Mouse (Mus musculus): ENCODE data around the gene Olfr1532-ps1. TPM values are rescaled to one million over a fixed set of nuclear protein-coding genes. Genes with fewer than 3 reads are reported as not detected.
"Not testable (repeated sequence)": the region's sequence is repeated elsewhere in the genome, so short reads cannot be mapped to it uniquely, and the experiment has no call there.

The Olfr1532-ps1 gene
- not detected in 2 replicates for polyA plus RNA-seq (2015; fragmentation: Nextera tagmentation; extraction: Ambion mirVana)

- ATAC-seq, result no peak
- H3K27ac ChIP-seq, result no peak within 1 kb of the TSS
- no peaks in the 10 kb centered on the region for H3K9me3 ChIP-seq
- H3K27me3 ChIP-seq (replicated peaks), result no peaks in the 10 kb centered on the region
- H3K4me2 ChIP-seq (replicated peaks), result no peak within 1 kb of the TSS
- no peaks in the 10 kb centered on the region for H3K36me3 ChIP-seq
- WGBS, result 56% methylated on average over 2 of the region's 2 CpGs
- H3K4me3 ChIP-seq (replicated peaks), result no peak within 1 kb of the TSS
- H3K4me1 ChIP-seq (replicated peaks), result no peaks in the 10 kb centered on the region
- H3K9ac ChIP-seq, result no peak within 1 kb of the TSS
Observed at GRCm38 (mm10) chr7:106907676-106908075, at the start of gene Olfr1532-ps1. Gene Olfr1532-ps1 (plus strand): TSS chr7:106908001.

GRCm38 (mm10) chr7:106862885-106863284 lies 44.9 kb upstream of the Olfr1532-ps1 start, which contains the start of gene Olfr704:
Gene Olfr704 (plus strand): TSS chr7:106863185.
- Histone ChIP-seq H3K4me1 (replicated peaks) (no peaks in the 10 kb centered on the region), H3K27ac (no peak within 1 kb of the TSS), H3K27me3 (replicated peaks) (no peaks in the 10 kb centered on the region), H3K4me3 (replicated peaks) (no peak within 1 kb of the TSS), H3K36me3 (no peaks in the 10 kb centered on the region), H3K4me2 (replicated peaks) (no peak within 1 kb of the TSS), H3K9me3 (no peaks in the 10 kb centered on the region), H3K9ac (no peak within 1 kb of the TSS)
- ATAC-seq, result no peak

GRCm38 (mm10) chr7:106876791-106877190 lies 31.0 kb upstream of the Olfr1532-ps1 start, which contains the start of gene Olfr705:
Gene Olfr705 (minus strand): TSS chr7:106876891.
- H3K36me3 ChIP-seq, result no peaks in the 10 kb centered on the region
- no peak within 1 kb of the TSS for H3K4me3 ChIP-seq (replicated peaks)
- H3K4me1 ChIP-seq (replicated peaks), result no peaks in the 10 kb centered on the region
- no peak within 1 kb of the TSS for H3K4me2 ChIP-seq (replicated peaks)
- H3K27ac ChIP-seq, result no peak within 1 kb of the TSS
- H3K9ac ChIP-seq, result no peak within 1 kb of the TSS
- WGBS, result 76% methylated on average over 3 of the region's 3 CpGs
- ATAC-seq, result no peak
- H3K9me3 ChIP-seq, result no peaks in the 10 kb centered on the region
- H3K27me3 ChIP-seq (replicated peaks), result no peaks in the 10 kb centered on the region

GRCm38 (mm10) chr7:106888062-106888461 lies 19.7 kb upstream of the Olfr1532-ps1 start, which contains the start of gene Olfr706:
Gene Olfr706 (minus strand): TSS chr7:106888162.
- H3K9ac ChIP-seq, result no peak within 1 kb of the TSS
- no peaks in the 10 kb centered on the region for H3K36me3 ChIP-seq
- H3K27me3 ChIP-seq (replicated peaks), result no peaks in the 10 kb centered on the region
- no peaks in the 10 kb centered on the region for H3K9me3 ChIP-seq
- no peak for ATAC-seq
- H3K27ac ChIP-seq, result no peak within 1 kb of the TSS
- no peaks in the 10 kb centered on the region for H3K4me1 ChIP-seq (replicated peaks)
- H3K4me2 ChIP-seq (replicated peaks), result no peak within 1 kb of the TSS
- 82% methylated on average over 2 of the region's 2 CpGs for WGBS
- H3K4me3 ChIP-seq (replicated peaks), result no peak within 1 kb of the TSS

- not testable (repeated sequence) for H3K27me3 ChIP-seq (replicated peaks); ATAC-seq; H3K4me3 ChIP-seq (replicated peaks); H3K9me3 ChIP-seq; H3K27ac ChIP-seq; H3K4me1 ChIP-seq (replicated peaks); H3K4me2 ChIP-seq (replicated peaks); H3K36me3 ChIP-seq; H3K9ac ChIP-seq
- 83% methylated on average over 3 of the region's 3 CpGs for WGBS
Observed at GRCm38 (mm10) chr7:106901141-106901540, 6.7 kb upstream of the Olfr1532-ps1 start, which contains the start of gene Olfr707. Gene Olfr707 (minus strand): TSS chr7:106901241.

- not testable (repeated sequence) for H3K4me3 ChIP-seq (replicated peaks); H3K4me2 ChIP-seq (replicated peaks); H3K36me3 ChIP-seq; ATAC-seq; H3K9ac ChIP-seq; H3K27me3 ChIP-seq (replicated peaks); H3K27ac ChIP-seq; H3K9me3 ChIP-seq; H3K4me1 ChIP-seq (replicated peaks)
- 83% methylated on average over 7 of the region's 7 CpGs for WGBS
Observed at GRCm38 (mm10) chr7:106920961-106921360, 13.2 kb downstream of the Olfr1532-ps1 start.

- Histone ChIP-seq H3K9ac (no peak within 1 kb of the TSS), H3K36me3 (no peaks in the 10 kb centered on the region), H3K4me1 (replicated peaks) (no peaks in the 10 kb centered on the region), H3K9me3 (no peaks in the 10 kb centered on the region), H3K4me2 (replicated peaks) (no peak within 1 kb of the TSS), H3K27ac (no peak within 1 kb of the TSS), H3K4me3 (replicated peaks) (no peak within 1 kb of the TSS), H3K27me3 (replicated peaks) (no peaks in the 10 kb centered on the region)
- no peak for ATAC-seq
Observed at GRCm38 (mm10) chr7:106932119-106932518, 24.3 kb downstream of the Olfr1532-ps1 start, which contains the start of gene Olfr709-ps1. Gene Olfr709-ps1 (minus strand): TSS chr7:106932219.

- no peak for ATAC-seq
- WGBS, result 78% methylated on average over 3 of the region's 3 CpGs
- no peak within 1 kb of the TSS for H3K4me2 ChIP-seq (replicated peaks)
- no peak within 1 kb of the TSS for H3K27ac ChIP-seq
- H3K9ac ChIP-seq, result no peak within 1 kb of the TSS
- no peaks in the 10 kb centered on the region for H3K4me1 ChIP-seq (replicated peaks)
- H3K36me3 ChIP-seq, result no peaks in the 10 kb centered on the region
- no peak within 1 kb of the TSS for H3K4me3 ChIP-seq (replicated peaks)
- H3K9me3 ChIP-seq, result no peaks in the 10 kb centered on the region
- no peaks in the 10 kb centered on the region for H3K27me3 ChIP-seq (replicated peaks)
Observed at GRCm38 (mm10) chr7:106948212-106948611, 40.4 kb downstream of the Olfr1532-ps1 start, which contains the start of gene Olfr710. Gene Olfr710 (minus strand): TSS chr7:106948312.

- H3K36me3 ChIP-seq, result no peaks in the 10 kb centered on the region
- no peak within 1 kb of the TSS for H3K27ac ChIP-seq
- no peaks in the 10 kb centered on the region for H3K27me3 ChIP-seq (replicated peaks)
- H3K9ac ChIP-seq, result no peak within 1 kb of the TSS
- no peak within 1 kb of the TSS for H3K4me3 ChIP-seq (replicated peaks)
- no peaks in the 10 kb centered on the region for H3K9me3 ChIP-seq
- 88% methylated on average over 1 of the region's 1 CpGs for WGBS
- no peaks in the 10 kb centered on the region for H3K4me1 ChIP-seq (replicated peaks)
- H3K4me2 ChIP-seq (replicated peaks), result no peak within 1 kb of the TSS
- no peak for ATAC-seq
Observed at GRCm38 (mm10) chr7:106963837-106964236, 56.0 kb downstream of the Olfr1532-ps1 start, which contains the start of gene Olfr6. Gene Olfr6 (minus strand): TSS chr7:106963937.

Other genes starting within 250 kb of the Olfr1532-ps1 start
- gene Olfr693, start 227.4 kb upstream of the Olfr1532-ps1 start, polyA plus RNA-seq (2015; fragmentation: Nextera tagmentation; extraction: Ambion mirVana), result not detected in 2 replicates
- not detected in 2 replicates for gene Olfr694, start 216.2 kb upstream of the Olfr1532-ps1 start, polyA plus RNA-seq (2015; fragmentation: Nextera tagmentation; extraction: Ambion mirVana)
- gene Olfr695, start 191.6 kb upstream of the Olfr1532-ps1 start, polyA plus RNA-seq (2015; fragmentation: Nextera tagmentation; extraction: Ambion mirVana), result not detected in 2 replicates
- not detected in 2 replicates for gene Olfr697, start 165.6 kb upstream of the Olfr1532-ps1 start, polyA plus RNA-seq (2015; fragmentation: Nextera tagmentation; extraction: Ambion mirVana)
- gene Olfr698, start 152.6 kb upstream of the Olfr1532-ps1 start, polyA plus RNA-seq (2015; fragmentation: Nextera tagmentation; extraction: Ambion mirVana), result not detected in 2 replicates
- gene Olfr699, start 114.8 kb upstream of the Olfr1532-ps1 start, polyA plus RNA-seq (2015; fragmentation: Nextera tagmentation; extraction: Ambion mirVana), result not detected in 2 replicates
- not detected in 2 replicates for gene Olfr700, start 99.2 kb upstream of the Olfr1532-ps1 start, polyA plus RNA-seq (2015; fragmentation: Nextera tagmentation; extraction: Ambion mirVana)
- gene Olfr701, start 93.9 kb upstream of the Olfr1532-ps1 start, polyA plus RNA-seq (2015; fragmentation: Nextera tagmentation; extraction: Ambion mirVana), result not detected in 2 replicates
- not detected in 2 replicates for gene Olfr702, start 74.1 kb upstream of the Olfr1532-ps1 start, polyA plus RNA-seq (2015; fragmentation: Nextera tagmentation; extraction: Ambion mirVana)
- not detected in 2 replicates for gene Olfr703, start 64.6 kb upstream of the Olfr1532-ps1 start, polyA plus RNA-seq (2015; fragmentation: Nextera tagmentation; extraction: Ambion mirVana)
- not detected in 2 replicates for gene Olfr704, start 44.8 kb upstream of the Olfr1532-ps1 start, polyA plus RNA-seq (2015; fragmentation: Nextera tagmentation; extraction: Ambion mirVana)
- not detected in 2 replicates for gene Olfr705, start 31.1 kb upstream of the Olfr1532-ps1 start, polyA plus RNA-seq (2015; fragmentation: Nextera tagmentation; extraction: Ambion mirVana)
- gene Olfr706, start 19.8 kb upstream of the Olfr1532-ps1 start, polyA plus RNA-seq (2015; fragmentation: Nextera tagmentation; extraction: Ambion mirVana), result not detected in 2 replicates
- not detected in 2 replicates for gene Olfr707, start 6.8 kb upstream of the Olfr1532-ps1 start, polyA plus RNA-seq (2015; fragmentation: Nextera tagmentation; extraction: Ambion mirVana)
- not detected in 2 replicates for gene Olfr709-ps1, start 24.2 kb downstream of the Olfr1532-ps1 start, polyA plus RNA-seq (2015; fragmentation: Nextera tagmentation; extraction: Ambion mirVana)
- not detected in 2 replicates for gene Olfr710, start 40.3 kb downstream of the Olfr1532-ps1 start, polyA plus RNA-seq (2015; fragmentation: Nextera tagmentation; extraction: Ambion mirVana)
- gene Olfr6, start 55.9 kb downstream of the Olfr1532-ps1 start, polyA plus RNA-seq (2015; fragmentation: Nextera tagmentation; extraction: Ambion mirVana), result not detected in 2 replicates
- gene Olfr711, start 67.5 kb downstream of the Olfr1532-ps1 start, polyA plus RNA-seq (2015; fragmentation: Nextera tagmentation; extraction: Ambion mirVana), result not detected in 2 replicates
- gene Olfr2, start 98.1 kb downstream of the Olfr1532-ps1 start, polyA plus RNA-seq (2015; fragmentation: Nextera tagmentation; extraction: Ambion mirVana), result not detected in 2 replicates
- gene Olfr713, start 123.2 kb downstream of the Olfr1532-ps1 start, polyA plus RNA-seq (2015; fragmentation: Nextera tagmentation; extraction: Ambion mirVana), result not detected in 2 replicates
- gene Olfr714, start 163.0 kb downstream of the Olfr1532-ps1 start, polyA plus RNA-seq (2015; fragmentation: Nextera tagmentation; extraction: Ambion mirVana), result not detected in 2 replicates
- gene Olfr17, start 185.2 kb downstream of the Olfr1532-ps1 start, polyA plus RNA-seq (2015; fragmentation: Nextera tagmentation; extraction: Ambion mirVana), result not detected in 2 replicates
- not detected in 2 replicates for gene Olfr715b, start 202.4 kb downstream of the Olfr1532-ps1 start, polyA plus RNA-seq (2015; fragmentation: Nextera tagmentation; extraction: Ambion mirVana)
- gene Olfr715, start 223.1 kb downstream of the Olfr1532-ps1 start, polyA plus RNA-seq (2015; fragmentation: Nextera tagmentation; extraction: Ambion mirVana), result not detected in 2 replicates
- gene Olfr716, start 230.3 kb downstream of the Olfr1532-ps1 start, polyA plus RNA-seq (2015; fragmentation: Nextera tagmentation; extraction: Ambion mirVana), result not detected in 2 replicates

Measured in intestine, embryonic 15.5 days (tissue).